Mouse (Mus musculus) monocyte, adult 5-6 weeks (primary cell): ENCODE measurements at regions not wholly inside any gene's neighbourhood (a gene's known extent, or its start where the extent isn't known, plus 50 kb on each side); places are given as distances from the start of the nearest gene placed in this dataset.

Experiments used
- ATAC-seq: fragments of 153-309, 156-312 bp; replicated peaks from 2 replicates; pipeline ENCODE4 v1.8.0; 2017; ENCODE audit warnings: mild to moderate bottlenecking; ENCODE audit not compliant: low TSS enrichment, insufficient number of reproducible peaks, severe bottlenecking, poor library complexity, low FRiP score

GRCm38 (mm10) chr3:19904446-19905275 lies 52.2 kb upstream of the Cp start:
- no peak for ATAC-seq
